Mouse (Mus musculus) frontal cortex, postnatal 10 days (tissue): Measurements from ENCODE around the gene B4galt2.

Source experiments
- DNase-seq, 2 experiments: peaks; one replicate each; pipeline ENCODE4 v3.0.0; 2022; ENCODE audit warnings: low spot score in 2 of 2, mixed read lengths in 1 of 2

Gene B4galt2

GRCm38 (mm10) chr4:117882701-117883691, at the start of gene B4galt2:
Gene B4galt2 (minus strand): TSS chr4:117883487.
- peak; percentile 49 to 75 for DNase-seq

- DNase-seq, result no peak
Measured at GRCm38 (mm10) chr4:117929391-117929881, 46.1 kb upstream of the B4galt2 start, which contains the start of gene Artn. Gene Artn (minus strand): TSS chr4:117929763.

GRCm38 (mm10) chr4:117928699-117929241, 45.5 kb upstream of the B4galt2 start:
- DNase-seq, result no peak

- no peak for DNase-seq
Measured at GRCm38 (mm10) chr4:117928234-117928633, 44.9 kb upstream of the B4galt2 start.

GRCm38 (mm10) chr4:117926545-117927482, 43.5 kb upstream of the B4galt2 start:
- DNase-seq, result peak in 1 of 2 experiments; percentile 59

- no peak for DNase-seq
Measured at GRCm38 (mm10) chr4:117924916-117925315, 41.6 kb upstream of the B4galt2 start.

GRCm38 (mm10) chr4:117923450-117923849, 40.2 kb upstream of the B4galt2 start:
- no peak for DNase-seq

GRCm38 (mm10) chr4:117921358-117921757, 38.1 kb upstream of the B4galt2 start:
- no peak for DNase-seq

GRCm38 (mm10) chr4:117918762-117919161, 35.5 kb upstream of the B4galt2 start:
- DNase-seq, result no peak

GRCm38 (mm10) chr4:117918261-117918660, 35.0 kb upstream of the B4galt2 start:
- DNase-seq, result no peak

- no peak for DNase-seq
Measured at GRCm38 (mm10) chr4:117917847-117918246, 34.6 kb upstream of the B4galt2 start.

GRCm38 (mm10) chr4:117917402-117917801, 34.1 kb upstream of the B4galt2 start:
- DNase-seq, result no peak

- no peak for DNase-seq
Measured at GRCm38 (mm10) chr4:117916386-117916785, 33.1 kb upstream of the B4galt2 start.

- DNase-seq, result no peak
Measured at GRCm38 (mm10) chr4:117915489-117916105, 32.3 kb upstream of the B4galt2 start.

- peak; percentile 86 to 91 for DNase-seq
Measured at GRCm38 (mm10) chr4:117914591-117915442, 31.5 kb upstream of the B4galt2 start, which contains the start of gene Ipo13. Gene Ipo13 (minus strand): TSS chr4:117914999.

GRCm38 (mm10) chr4:117914031-117914430, 30.7 kb upstream of the B4galt2 start:
- DNase-seq, result no peak

GRCm38 (mm10) chr4:117913421-117913820, 30.1 kb upstream of the B4galt2 start:
- DNase-seq, result no peak

GRCm38 (mm10) chr4:117912685-117913273, 29.5 kb upstream of the B4galt2 start:
- no peak for DNase-seq

GRCm38 (mm10) chr4:117912131-117912561, 28.9 kb upstream of the B4galt2 start:
- no peak for DNase-seq
